Mouse (Mus musculus) hematopoietic stem cell, adult 5-6 weeks (primary cell): Measurements from ENCODE around the gene Tgm5. TPM values are rescaled to one million over a fixed set of nuclear protein-coding genes. Genes with fewer than 3 reads are reported as not detected.
"Not testable (repeated sequence)": the region's sequence is repeated elsewhere in the genome, so short reads cannot be mapped to it uniquely, and the experiment has no call there.

Experiments
- ATAC-seq, 2 experiments: fragments of 125-278 bp in 1 of 2; replicated peaks in 1 of 2; 2 replicates each; pipeline ENCODE4 v1.8.0; 2016 to 2017; ENCODE audit warnings: inconsistent platforms in 2 of 2, mild to moderate bottlenecking in 2 of 2, moderate number of reproducible peaks in 2 of 2, low read depth in 1 of 2, moderate TSS enrichment in 1 of 2; ENCODE audit not compliant: low FRiP score in 2 of 2, poor library complexity in 2 of 2, severe bottlenecking in 2 of 2, insufficient read depth in 1 of 2, low TSS enrichment in 1 of 2
- total RNA-seq: library from RNA; stranded (forward); fragments of 172-1452, 232-1000 nt; gene quantifications from 2 replicates; pipeline ENCODE4 v1.2.3, GENCODE M21; 2017

Gene Tgm5
- total RNA-seq, 1 experiment from 2014 or later: not detected

DNA sequence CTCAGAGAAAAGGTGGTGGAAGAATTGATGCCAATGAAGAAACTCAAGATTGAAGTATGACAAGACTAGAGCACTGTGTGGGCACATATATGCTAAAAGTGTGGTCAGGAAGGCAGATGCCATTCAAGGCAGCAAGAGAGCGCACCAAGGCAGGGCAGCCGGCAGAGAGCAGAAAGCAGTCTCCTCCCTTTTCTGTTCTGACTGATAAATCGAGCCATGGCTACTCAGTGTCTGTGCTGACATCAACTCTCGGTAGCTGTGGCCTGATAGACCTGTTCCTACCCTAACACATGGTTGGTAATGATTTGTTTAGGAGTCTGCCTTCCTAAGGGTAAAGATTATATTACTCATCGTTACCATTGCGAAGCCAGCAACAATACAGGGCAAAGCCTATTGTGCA is 29.7 kb downstream of the Tgm5 start:
- ATAC-seq: no peak

DNA sequence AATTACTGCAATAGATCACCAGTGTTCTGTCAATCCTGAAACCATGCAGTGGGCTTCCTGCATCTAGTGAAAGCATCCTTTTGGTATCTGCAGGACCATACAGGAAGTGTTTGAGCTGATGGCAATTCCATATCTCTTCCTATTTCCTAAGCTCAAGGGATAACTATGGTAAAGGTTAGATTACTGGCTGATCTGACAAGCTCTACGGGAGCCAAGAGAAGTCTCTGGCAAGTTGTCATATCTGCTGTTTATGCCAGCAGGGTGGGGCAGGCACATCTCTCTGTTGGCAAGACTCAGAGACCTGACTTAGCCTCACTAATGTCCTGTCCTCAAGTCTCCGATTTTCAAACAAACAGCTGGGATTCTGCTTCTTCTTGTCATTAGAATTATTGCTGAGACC is 31.6 kb downstream of the Tgm5 start:
- no peak for ATAC-seq

DNA sequence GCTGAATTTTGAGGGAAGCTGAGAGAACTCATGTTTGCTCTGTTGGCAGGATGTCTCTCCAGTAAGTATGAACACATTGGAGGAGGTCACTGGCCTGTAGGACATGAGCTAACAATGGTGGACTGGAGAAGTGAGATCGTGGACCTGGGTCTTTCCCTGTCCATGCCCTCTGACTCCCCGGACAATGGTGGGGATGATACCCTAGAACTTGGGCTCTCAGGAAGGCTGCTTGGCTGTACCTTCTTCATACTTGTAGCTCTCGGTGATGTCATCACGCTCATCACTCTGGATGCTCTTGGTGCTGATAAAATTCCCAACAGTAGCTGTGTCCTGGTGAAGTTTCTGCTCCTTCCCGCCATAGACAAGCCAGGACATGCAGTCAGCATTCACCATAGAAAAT is 33.5 kb downstream of the Tgm5 start:
- no peak for ATAC-seq

DNA sequence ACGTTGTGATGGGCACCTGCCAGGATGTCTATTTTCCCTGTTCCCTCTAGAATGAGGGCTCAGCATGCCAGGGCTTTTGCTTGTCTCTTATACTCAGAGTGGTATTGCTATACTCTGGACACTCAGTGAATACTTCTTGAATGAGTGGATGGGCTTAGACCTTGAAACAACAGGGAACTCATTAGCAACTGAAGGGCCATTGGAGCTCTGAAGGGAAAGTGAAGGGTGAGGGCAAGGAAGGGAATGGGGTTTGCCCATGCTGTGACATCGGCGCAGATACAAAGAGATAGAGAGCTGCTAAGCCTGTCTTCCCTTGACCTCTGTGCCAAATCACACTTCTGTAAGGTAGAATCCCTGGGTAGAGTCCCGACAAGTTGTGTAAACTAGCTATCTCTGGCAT is 40.0 kb downstream of the Tgm5 start:
- ATAC-seq: no peak

DNA sequence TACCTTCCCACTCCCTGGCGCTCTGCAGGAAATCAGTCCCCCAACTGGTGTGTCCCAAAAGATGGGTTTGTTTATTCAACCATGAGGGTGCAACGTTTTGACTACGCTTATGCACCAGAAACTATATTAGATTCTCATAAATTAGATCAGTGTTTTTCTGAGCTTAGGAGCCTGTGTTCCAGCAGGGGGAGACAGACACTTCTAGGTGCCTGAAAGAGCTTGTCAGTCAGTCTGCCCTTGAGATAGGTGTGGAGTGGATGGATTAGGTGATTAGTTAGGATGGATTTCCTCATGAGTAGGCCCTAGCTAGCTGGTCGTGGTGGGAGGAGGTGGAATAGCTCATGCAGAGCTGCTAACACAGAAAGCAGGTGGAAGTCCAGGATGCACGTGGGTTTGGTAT is 44.5 kb downstream of the Tgm5 start:
- peak in 1 of 2 experiments; percentile 44; a peak in 1 of 4 replicates for ATAC-seq

DNA sequence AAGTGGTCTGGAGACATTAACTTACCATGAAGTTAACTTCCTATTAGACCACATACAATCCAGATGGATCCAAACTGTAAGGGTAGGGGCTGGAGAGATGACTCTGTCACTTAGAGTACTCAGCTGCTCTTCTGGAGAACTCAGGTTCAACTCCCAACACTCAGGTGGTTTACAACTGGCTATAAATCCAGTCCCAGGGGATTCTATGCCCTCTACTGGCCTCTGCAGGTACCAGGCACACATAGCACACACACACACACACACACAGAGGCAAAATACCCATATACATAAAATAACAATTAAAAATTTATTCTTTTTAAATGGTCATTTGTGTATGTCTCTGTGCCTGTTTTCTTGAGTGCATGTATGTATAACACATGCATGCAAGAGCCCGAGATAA is 46.3 kb downstream of the Tgm5 start:
- no peak for ATAC-seq

DNA sequence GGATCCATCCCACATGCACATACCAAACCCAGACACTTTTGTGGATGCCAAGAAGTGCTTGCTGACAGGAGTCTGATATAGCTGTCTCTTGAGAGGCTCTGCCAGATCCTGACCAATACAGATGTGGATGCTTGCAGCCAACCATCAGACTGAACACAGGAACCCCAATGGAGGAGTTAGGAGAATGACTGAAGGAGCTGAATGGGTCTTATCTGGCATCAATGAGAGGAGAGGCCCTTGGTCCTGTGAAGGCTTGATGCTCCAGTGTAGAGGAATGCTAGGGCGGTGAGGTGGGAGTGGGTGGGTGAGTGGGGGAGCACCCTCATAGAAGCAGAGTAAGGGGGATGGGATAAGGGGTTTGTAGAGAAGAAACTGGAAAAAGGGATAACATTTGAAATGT is 46.8 kb downstream of the Tgm5 start:
- ATAC-seq: not testable (repeated sequence)

DNA sequence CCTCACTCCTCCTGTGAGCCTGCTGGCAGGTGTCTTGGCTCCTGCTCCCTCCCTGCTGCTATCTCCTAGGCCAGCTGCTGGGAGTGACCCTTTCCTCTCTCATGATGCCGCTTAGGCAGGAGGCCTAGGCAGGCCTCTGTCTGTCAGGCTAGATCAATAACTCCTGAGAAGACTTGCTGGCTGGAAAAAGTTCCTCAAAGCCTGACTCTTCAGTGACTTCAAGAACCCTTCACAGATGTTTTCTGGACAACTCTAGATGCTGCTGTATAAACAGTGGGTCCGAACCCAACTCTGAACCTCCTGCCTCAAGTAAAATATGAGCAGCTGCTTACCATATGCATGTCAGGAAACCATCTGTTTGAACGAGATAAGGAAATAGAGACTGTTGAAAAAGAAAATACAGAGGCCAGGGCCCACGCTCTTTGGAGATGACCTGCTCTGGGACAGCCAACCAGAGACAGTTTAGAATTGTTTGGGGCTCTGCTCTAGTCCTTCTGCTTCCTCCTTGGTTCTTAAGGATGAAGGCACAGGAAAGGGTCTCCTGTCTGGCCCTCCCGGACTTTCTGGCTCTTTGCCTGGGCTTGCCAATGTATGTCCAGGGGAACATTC is 48.8 kb downstream of the Tgm5 start, which contains the start of gene Epb42:
Gene Epb42, minus strand, starts transcription at position 340 of the 609 bp plus-strand sequence.
- peak; percentile 50 to 74 for ATAC-seq

DNA sequence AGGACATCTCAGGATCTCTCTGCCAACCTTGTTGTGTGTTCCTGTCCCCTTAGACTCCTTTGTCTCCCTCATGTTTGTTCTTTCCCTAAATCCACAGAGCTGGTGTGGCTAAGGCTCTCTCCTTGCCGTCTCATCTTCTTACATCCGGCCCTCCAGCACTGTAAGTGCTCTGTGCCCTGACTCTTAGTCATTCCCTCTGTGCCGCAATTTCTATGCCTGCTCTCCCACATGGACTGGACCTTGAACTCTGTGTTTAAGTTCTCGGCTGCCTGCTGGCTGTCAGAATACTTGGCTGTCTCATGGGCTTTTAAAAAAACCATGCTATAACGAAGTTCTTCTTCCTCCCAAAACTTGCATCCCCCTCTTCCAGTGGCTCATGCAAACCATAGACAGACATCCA is 62.7 kb downstream of the Tgm5 start:
- ATAC-seq: no peak

DNA sequence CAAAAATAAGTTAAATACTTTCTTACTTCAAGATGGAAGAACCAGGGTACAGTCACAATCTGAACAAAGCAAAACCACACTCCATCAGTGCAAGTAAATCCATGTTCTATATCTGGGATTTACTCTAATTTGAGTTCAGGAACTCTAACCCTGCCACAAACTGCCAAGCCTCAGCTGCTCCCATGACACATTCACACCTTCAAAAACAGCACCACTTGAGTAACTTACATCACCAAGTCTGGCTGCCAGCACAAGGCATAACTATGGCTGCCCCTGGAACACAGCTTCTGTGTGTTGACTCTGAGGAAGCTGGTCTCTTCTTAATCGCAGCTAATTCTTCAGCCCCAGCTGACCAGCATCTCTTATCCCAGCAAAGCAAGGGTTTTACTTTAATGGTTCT is 68.5 kb downstream of the Tgm5 start:
- no peak for ATAC-seq

DNA sequence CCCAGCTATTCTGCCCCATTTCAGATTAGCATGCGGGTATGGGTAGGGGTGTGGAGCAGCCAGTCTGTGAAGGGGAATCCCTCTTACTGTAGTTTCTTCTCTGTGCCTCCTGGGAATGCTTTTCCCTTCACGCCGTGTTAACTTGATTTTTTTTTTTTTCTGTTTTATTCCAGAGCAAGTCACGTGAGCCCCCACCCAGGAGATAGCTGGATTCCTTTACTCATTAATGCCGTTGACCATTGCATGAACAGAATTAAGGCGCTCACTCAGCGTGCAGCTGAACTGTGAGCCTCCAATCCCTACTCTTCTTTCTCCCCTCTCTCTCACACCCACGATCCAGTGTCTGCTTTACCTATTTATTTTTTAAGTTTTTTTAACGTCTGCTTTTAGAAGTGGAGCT is 69.4 kb downstream of the Tgm5 start:
- no peak for ATAC-seq

DNA sequence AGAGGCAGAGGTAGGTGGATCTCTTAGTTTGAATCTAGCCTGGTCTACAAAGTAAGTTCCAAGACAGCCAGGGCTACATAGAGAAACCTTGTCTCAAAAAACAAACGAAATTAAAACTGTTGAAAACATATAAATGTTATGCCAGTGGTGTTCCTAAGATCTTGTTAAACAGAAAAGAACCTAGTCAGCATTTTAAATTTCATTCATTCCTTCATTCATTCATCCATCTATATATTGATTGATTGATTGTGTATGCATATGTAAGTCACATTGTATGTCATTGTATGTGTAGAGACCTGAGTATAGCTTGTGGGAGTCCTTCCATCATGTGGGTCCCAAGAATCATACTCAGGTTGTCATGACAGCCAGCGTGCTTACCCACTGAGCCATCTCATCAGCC is 70.1 kb downstream of the Tgm5 start:
- ATAC-seq: no peak

DNA sequence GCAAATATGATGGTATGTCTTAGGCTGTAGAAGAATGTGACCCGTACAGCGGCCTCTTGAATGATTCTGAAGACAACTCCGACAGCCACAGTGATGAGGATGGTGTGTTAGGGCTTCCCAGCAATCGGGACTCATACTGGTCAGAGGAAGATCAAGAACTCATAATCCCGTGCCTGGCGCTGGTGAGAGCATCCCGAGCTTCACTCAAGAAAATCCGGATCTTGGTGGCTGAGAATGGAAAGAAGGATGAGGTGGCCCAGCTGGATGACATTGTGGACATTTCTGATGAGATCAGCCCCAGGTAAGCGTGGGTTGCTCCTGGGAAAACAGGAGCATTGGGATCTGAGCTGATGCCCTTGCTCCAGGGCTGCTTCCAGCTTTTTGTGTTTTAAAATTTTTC is 73.0 kb downstream of the Tgm5 start:
- ATAC-seq: no peak

DNA sequence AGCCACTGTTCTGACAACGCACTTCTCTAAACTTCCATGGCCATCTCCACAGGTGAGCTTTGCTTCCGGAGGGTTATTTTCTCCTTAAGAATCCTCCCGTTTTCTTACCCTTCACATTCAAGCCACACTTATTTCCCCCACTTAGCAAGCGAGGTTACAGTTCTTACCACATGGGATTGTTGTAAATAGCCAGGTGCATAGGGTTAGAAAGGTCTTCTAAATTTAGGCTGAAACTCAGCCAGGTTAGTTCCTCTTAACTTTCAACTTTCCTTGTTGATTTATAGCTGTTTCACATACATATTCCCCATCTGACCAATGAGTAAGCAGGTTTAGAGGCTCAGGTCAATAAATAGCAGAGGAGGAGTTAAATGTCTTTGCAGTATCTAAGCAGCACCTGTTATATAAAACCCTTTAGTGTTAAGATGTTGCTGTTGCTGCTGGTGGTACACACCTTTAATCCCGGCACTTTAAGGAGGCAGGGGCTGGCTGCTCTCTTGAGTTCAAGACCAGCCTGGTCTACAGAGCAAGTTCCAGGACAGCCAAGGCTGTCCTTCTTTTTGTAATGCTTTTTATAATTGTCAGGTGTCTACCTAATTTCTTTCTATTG is 76.5 kb downstream of the Tgm5 start:
- no peak for ATAC-seq

DNA sequence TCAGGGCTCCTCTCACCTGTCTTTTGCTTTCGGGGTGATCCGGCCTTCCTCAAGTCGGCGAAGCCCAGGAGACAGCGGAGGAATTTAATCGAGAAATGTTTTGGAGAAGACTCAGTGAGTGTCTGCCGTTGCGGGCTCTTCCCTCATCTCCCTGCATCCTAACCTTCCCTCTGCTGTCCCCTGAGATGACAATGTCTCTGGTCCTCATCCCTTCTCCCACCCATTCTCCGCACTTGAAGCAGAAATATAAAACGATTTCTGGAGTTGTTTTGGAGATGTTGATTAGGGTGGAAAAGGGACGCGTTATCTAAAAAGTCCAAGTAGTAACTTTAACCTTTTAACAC is 77.0 kb downstream of the Tgm5 start:
- ATAC-seq: no peak

DNA sequence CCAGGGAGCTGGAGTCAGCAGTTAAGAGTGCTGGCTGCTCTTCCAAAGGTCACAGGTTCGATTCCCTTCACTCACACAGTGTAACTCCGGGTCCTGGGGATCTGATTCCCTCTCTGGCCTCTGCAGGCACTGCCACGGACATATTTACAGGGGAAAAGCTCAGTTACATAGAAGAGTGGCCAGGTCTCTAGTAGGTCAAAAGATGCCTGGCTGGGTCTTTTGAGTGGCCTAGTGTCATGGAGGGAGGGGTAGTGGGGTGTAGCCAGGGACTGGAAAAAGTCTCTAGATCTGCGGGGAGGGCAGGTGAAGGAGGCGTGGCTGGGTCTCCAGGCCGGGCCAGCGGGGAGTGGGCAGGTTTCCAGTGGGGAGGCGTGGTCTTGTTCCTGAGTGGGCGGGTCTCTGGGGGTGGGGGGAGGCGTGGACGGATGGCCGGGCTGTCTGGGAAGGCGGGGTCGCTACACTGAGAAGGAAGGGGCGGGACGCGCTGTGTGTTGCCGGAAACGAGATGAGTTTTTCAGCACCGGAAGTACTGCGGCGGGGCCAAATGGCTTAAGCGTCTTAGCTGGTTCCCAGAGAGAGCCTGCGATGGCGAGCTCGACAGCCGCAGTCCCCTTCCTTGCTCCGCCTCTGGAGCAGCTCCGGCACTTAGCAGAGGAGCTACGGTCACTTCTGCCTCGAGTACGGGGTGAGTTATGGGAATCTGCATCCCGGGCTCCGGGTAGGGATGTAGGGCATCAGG is 77.5 kb downstream of the Tgm5 start, which contains the start of gene Ccndbp1:
Gene Ccndbp1, plus strand, starts transcription at position 479 of the 739 bp plus-strand sequence.
- peak; percentile 96 to 98 for ATAC-seq

DNA sequence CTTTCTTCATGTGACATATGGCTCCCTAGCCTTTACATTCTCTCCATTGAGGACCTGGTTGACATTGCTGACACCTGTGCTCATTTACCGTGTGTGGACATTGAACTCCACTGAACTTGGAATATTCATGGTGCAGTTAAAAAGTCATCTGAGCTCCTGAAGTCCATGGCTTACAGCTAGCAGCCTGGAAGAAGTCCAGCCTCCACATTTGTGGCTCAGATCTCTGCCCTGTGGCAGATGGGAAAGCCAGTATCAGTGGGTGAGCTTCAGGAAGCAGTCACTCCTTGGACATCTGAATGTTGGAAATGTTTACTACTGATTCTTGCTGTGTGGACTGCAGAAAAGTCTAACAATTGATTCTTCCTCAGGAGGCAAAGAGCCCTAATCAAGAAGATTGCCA is 78.7 kb downstream of the Tgm5 start:
- no peak for ATAC-seq

DNA sequence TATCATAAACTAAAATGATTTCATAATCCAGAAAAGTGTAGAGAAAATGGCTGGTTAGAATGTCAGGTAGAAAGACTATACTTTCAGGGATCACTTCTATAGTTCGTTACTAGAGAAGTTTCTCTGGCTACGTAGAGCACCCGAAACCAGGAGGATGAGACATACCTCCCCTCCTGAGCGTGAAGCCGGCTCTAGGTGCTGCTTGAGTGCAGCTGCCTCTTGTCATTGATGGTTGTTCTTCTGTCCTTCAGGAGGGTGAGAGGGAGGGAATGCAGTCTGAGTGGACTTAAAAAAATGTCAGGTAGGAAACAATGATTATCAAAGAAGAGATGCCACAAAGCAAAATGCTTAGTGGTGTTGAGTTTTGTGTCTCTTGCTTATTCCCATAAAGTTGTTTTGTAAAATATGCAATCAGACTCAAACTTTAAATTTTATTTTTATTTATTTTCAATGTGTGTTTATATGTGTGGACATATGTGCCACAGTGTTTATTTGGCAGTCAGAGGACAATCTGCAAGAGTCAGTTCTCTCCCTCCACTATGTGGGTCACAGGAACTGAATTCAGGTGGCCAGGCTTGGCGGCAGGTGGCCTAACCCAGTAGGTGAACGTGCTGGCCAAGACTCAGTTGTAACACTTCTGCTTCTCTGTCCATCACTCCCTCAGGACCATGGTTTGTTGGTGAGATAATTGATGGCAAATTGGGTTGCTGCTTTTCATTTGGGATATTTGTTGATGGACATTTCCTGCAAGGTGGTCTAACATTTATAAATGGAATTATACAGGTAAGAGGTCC is 81.4 kb downstream of the Tgm5 start:
- no peak for ATAC-seq
